Mouse (Mus musculus): ENCODE data around the gene Abl1.

The Abl1 gene

GRCm38 (mm10) chr2:31827877-31828276 is 139.7 kb downstream of the Abl1 start:
- DNase-seq: peak; percentile 34 to 50

GRCm38 (mm10) chr2:31828311-31828825 is 140.2 kb downstream of the Abl1 start:
- DNase-seq: no peak

DNA sequence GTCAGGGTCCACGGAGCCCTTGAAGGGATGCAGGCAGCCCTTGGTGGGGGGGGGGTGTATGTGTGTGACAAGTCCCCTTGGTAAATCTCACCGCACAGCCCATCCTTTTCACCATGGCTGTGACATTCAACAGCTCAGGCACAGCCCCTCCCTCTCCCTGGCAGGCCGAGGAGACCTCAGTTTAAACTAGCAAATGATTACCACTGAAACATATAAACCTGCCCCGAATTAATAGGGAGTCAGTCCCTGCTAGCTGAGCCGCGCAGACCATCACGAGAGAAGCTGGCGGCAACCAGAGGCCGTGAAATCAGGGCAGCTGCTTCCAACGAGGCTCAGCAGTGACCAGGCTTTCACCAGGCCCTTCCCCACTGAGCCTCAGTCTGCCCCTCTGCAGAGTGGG is 147.9 kb downstream of the Abl1 start:
- DNase-seq: no peak

DNA sequence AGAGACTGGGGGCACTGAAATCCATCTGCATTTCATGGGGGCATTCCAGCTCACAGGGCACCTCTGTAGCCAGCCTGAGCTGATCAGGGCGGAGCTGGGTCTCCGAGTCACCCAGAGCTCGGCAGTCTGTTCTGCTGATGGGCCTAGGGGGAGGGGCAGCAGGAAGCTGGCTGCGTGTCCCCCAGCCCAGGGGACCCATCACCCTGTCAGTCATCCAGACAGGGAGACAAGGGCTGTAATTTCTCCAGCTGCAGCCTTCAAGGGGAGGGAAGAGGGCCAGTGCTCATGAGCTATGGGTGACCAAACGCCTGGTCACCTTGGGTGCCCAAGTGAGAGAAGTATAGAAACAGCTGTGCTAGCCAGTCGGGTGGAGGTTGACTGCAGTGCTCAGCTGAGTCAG is 148.8 kb downstream of the Abl1 start:
- no peak for DNase-seq

DNA sequence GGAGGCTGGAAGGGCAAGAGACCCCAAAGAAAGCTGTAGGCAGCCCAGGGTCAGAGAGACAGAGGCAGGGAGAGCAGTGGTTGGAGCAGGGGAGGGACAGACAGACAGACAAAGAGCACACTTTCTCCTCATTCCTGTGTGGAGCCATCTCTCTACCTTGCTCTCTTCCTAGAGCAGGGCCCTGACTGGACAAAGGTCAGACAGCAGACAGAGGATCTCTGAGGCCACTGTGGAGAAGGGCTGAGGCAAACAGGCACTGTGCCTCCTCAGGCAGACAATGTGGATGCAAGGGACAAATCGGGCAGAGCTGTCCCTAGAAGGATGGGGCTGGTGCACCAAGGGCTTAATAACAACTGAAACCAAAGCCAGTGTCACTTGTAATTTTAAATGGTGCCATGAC is 150.7 kb downstream of the Abl1 start:
- no peak for DNase-seq

DNA sequence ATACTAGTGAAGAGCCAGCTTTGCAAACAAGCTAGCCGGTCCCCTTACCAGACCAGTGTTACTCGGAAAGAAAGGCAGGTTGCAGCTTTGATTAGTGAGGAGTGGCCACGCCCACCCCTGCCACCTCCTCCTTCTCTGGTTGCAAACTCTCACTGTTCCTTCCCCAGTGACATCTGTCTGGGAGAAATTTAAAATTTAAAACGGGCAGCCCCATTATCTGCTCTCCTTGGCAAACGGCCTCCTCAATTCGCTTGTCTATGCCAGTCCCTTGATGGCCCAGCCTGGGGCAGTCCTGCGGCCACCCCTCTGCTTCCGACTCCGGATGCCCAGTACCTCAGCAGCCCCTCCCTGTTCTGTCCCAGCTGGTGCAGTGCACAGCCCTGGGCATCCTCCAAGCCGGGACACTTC is 156.6 kb downstream of the Abl1 start:
- no peak for DNase-seq

- no peak for DNase-seq
Measured at GRCm38 (mm10) chr2:31845512-31845895, 157.3 kb downstream of the Abl1 start.

DNA sequence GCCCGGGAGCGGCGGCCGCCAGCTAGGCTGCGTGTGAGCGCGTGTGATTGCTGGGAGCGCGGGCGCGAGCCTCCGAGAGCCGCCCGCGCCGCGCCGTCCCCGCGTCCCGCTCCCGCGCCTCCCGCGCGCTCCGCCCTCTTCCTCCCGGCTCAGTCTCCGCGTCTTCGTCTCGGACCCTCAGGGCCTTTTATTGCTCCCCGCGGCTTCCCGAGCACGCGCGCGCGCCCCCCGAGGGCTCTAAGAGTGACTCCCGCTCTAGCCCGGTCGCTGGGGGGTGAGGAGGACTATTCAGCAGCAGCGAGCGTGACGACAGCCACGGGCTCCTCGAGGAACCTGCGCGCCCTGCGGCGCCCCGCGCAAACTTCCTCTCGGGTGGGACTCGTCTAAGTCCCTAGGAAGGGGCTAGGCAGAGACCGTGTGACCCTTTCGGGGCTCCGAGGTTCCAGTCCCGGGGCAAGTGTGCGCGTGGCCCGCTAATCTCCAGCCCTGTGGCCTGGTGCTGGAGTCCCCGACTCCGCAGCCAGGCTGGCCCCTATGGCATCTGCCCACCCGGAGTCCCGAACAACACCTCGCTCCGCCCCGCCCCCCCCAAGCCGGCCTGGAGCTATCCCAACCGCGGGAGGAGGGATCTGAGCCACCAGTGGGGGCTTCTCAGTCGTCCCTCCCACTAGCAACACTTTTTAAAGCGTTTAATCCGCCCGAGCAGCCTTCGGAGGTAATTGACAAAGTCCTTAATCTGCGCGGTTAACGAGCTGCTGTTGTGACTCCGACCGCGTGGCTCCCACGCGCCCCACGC is 157.9 kb downstream of the Abl1 start, which contains the start of gene Fibcd1:
TSS of gene Fibcd1 (minus strand) at position 110 of the 796 bp plus-strand sequence.
- peak in 1 of 2 experiments; percentile 30 for DNase-seq

- DNase-seq: peak in 1 of 2 experiments; percentile 10
Measured at GRCm38 (mm10) chr2:31846692-31847660, 158.8 kb downstream of the Abl1 start.

DNA sequence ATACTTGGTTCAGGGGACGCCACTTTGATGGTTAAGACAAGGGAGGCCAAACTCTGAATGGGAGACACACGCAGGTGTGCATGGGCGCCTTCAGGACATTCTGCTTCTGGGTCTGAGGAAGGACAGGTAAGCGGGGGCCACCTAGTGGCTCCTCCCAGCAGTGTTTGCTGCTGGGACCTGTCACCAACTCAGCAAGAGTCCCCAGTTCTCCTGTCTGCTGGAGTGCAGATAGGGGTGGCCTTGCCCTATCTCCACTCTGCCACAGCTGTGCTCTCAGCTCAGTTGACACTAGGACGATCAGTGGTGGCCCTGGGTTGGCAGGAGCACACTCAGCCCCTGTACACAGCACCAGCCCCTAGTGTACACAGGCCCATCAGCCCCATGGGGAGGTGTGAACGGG is 159.7 kb downstream of the Abl1 start:
- peak; percentile 57 to 61 for DNase-seq

DNA sequence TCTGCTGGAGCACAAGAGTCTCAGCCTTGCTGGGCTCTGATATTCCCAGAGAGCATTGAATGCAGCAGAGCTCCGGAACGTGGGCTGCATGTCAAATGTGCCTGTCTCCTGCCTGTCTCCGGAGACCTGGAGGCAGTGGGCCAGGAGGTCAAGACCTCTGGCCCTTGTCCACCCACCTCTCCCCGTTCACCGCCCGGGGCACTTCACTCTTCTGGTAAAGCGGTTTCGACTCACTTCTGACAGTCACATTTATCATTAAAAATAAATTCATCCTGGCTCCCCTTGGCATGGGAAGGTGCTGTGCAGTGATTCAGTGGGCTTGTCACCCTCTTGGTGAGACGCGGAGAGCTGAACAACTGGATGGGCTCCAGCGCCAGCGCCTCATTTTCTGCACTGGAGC is 162.0 kb downstream of the Abl1 start:
- no peak for DNase-seq
